Mouse (Mus musculus): ENCODE measurements around the gene Apoa2. TPM values are rescaled to one million over a fixed set of nuclear protein-coding genes. Genes with fewer than 3 reads are reported as not detected.

Gene Apoa2
- 1.9 TPM in 2 replicates for polyA plus RNA-seq (2014; fragmentation: Nextera tagmentation; extraction: Ambion mirVana)

DNA sequence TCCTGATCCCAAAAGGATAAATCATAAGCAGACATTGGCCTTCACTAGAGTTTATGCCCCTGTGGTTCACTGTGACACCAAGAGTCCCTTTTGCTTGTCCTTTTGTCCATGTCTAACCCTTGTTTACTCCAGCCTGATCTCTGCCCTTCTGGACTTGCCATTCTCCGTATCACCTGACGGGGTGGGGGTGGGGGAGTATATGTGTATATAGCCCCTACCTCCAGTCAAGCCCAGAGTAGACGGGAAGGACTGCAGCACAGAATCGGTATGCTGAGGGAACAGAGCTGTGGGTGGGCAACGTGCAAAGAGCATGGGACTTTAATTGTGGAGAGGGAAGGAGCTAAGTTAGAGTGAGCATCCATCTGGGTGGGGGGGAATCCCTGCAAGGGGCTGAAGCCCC is at the start of gene Apoa2:
Apoa2 (plus strand) TSS at position 198 of the 400 bp plus-strand sequence.
- no peak within 1 kb of the TSS for H3K4me3 ChIP-seq (ENCODE audit: low read depth, low read length)
- no peak for DNase-seq (ENCODE audit: low spot score)
- no peak for ATAC-seq (ENCODE audit: low read depth)
- no peaks in the 10 kb centered on the region for H3K9me3 ChIP-seq (ENCODE audit: control insufficient read depth, low read length)
- WGBS = 71% methylated on average over 5 of the region's 5 CpGs
- H3K27me3 ChIP-seq (replicated peaks; ENCODE audit: control insufficient read depth, insufficient read depth, low read length) = no peaks in the 10 kb centered on the region
- H3K4me2 ChIP-seq (ENCODE audit: low read depth, low read length) = no peak within 1 kb of the TSS
- no peak within 1 kb of the TSS for H3K27ac ChIP-seq (replicated peaks; ENCODE audit: low read depth, low read length)
- H3K36me3 ChIP-seq (ENCODE audit: control insufficient read depth, insufficient read depth, low read length) = 0 out of 2 replicates have a peak, but pooled peaks cover 5% of the 10 kb centered on the region
- no peak within 1 kb of the TSS for H3K9ac ChIP-seq (ENCODE audit: low read depth, low read length)
- H3K4me1 ChIP-seq (ENCODE audit: control insufficient read depth, insufficient read depth, low read length) = 0 out of 2 replicates have a peak, but pooled peaks cover 8% of the 10 kb centered on the region

DNA sequence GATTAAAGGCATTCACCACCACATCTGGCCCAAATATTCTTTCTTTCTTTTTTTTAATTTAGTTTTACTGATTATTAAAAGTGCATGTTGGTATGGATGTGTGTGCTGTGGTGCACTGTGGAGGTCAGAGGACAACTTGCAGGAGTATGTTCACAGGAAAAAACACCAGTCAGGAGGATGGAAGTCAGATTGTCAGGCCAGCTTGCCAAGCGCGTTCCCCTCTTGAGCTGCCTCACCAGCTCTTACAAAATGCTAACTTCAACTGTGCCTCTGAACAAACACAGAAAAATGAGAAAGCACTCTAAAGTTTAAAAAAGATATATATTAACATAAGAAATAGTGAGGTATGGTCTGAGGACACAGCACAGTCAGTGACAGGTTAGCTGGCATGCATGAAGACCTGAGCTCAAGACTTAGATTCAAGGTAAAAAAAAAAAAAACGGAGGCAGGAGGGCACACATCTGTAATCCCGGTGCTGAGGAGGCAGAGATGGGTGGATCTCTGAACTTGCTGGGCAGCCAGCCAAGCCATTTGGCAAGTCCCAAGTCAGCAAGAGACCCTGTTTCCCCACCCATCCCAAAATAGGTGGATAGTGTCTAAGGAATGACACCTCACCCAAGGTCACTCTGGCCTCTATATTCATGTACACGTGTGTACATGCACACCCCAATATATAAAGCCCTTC is 45.2 kb upstream of the Apoa2 start:
- Histone ChIP-seq H3K27ac (replicated peaks; ENCODE audit: low read depth, low read length) (no peak overlapping the region), H3K4me2 (ENCODE audit: low read depth, low read length) (no peak overlapping the region), H3K27me3 (replicated peaks; ENCODE audit: control insufficient read depth, insufficient read depth, low read length) (no peaks in the 10 kb centered on the region), H3K9ac (ENCODE audit: low read depth, low read length) (no peak overlapping the region), H3K9me3 (ENCODE audit: control insufficient read depth, low read length) (no peaks in the 10 kb centered on the region), H3K36me3 (ENCODE audit: control insufficient read depth, insufficient read depth, low read length) (no peaks in the 10 kb centered on the region), H3K4me3 (ENCODE audit: low read depth, low read length) (no peak overlapping the region), H3K4me1 (ENCODE audit: control insufficient read depth, insufficient read depth, low read length) (no peaks in the 10 kb centered on the region)
- ATAC-seq (ENCODE audit: low read depth) (no peak), DNase-seq (ENCODE audit: low spot score) (no peak)
- 63% methylated on average over 5 of the region's 5 CpGs for WGBS

DNA sequence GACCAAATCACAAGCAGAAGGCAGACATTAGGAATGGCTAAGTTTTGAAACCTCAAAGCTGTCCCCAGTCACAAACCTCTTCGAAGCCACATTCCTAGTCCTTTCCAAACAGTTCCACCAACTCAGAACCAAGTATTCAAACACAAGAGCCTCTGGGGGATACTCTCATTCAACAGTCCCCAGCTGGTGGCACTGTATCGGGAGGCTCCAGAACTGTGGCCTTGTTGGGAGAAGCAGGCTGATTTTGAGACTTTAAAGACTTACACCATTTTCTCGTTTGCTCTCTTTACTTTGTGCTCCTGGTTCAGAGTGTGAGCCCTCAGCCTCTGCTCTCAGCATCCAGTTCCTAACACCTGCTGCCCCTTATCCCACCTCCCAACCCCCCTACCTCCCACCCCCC is 41.8 kb upstream of the Apoa2 start:
- Histone ChIP-seq H3K9me3 (ENCODE audit: control insufficient read depth, low read length) (no peaks in the 10 kb centered on the region), H3K27ac (replicated peaks; ENCODE audit: low read depth, low read length) (no peak overlapping the region), H3K4me2 (ENCODE audit: low read depth, low read length) (no peak overlapping the region), H3K36me3 (ENCODE audit: control insufficient read depth, insufficient read depth, low read length) (no peaks in the 10 kb centered on the region), H3K9ac (ENCODE audit: low read depth, low read length) (no peak overlapping the region), H3K4me1 (ENCODE audit: control insufficient read depth, insufficient read depth, low read length) (0 out of 2 replicates have a peak, but pooled peaks cover 2% of the 10 kb centered on the region), H3K27me3 (replicated peaks; ENCODE audit: control insufficient read depth, insufficient read depth, low read length) (no peaks in the 10 kb centered on the region), H3K4me3 (ENCODE audit: low read depth, low read length) (no peak overlapping the region)
- DNase-seq (ENCODE audit: low spot score) = no peak
- 84% methylated on average over 3 of the region's 3 CpGs for WGBS
- ATAC-seq (ENCODE audit: low read depth) = no peak

GRCm38 (mm10) chr1:171183620-171184019 is 41.2 kb upstream of the Apoa2 start:
- Histone ChIP-seq H3K4me2 (ENCODE audit: low read depth, low read length) (no peak overlapping the region), H3K27ac (replicated peaks; ENCODE audit: low read depth, low read length) (no peak overlapping the region), H3K36me3 (ENCODE audit: control insufficient read depth, insufficient read depth, low read length) (no peaks in the 10 kb centered on the region), H3K27me3 (replicated peaks; ENCODE audit: control insufficient read depth, insufficient read depth, low read length) (no peaks in the 10 kb centered on the region), H3K9ac (ENCODE audit: low read depth, low read length) (no peak overlapping the region), H3K4me1 (ENCODE audit: control insufficient read depth, insufficient read depth, low read length) (peaks cover 3% of the 10 kb centered on the region; the same call in 1 of the 2 replicates), H3K9me3 (ENCODE audit: control insufficient read depth, low read length) (no peaks in the 10 kb centered on the region), H3K4me3 (ENCODE audit: low read depth, low read length) (no peak overlapping the region)
- ATAC-seq (ENCODE audit: low read depth) = no peak
- WGBS = 43% methylated on average over 3 of the region's 3 CpGs
- peak; percentile 26 for DNase-seq (ENCODE audit: low spot score)

DNA sequence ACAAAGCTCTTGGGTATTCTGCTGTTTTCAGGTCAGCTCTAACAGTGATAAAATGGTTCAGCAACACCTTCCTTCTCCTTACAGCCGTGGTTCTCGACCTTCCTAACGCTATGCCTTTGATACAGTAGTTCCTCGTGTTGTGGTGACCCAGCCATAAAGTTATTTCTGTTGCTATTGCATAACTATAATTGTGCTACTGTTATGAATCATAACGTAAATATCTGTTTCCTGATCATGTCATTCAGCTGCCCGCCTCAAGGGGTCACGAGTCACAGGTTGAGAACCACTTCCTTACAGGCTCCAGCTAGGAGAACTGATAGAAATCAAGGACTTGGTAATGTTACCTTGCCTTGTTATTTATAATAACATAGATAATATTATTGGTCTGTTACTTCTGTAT is 40.5 kb upstream of the Apoa2 start:
- 81% methylated on average over 7 of the region's 7 CpGs for WGBS
- H3K4me1 ChIP-seq (ENCODE audit: control insufficient read depth, insufficient read depth, low read length) = peaks cover 10% of the 10 kb centered on the region; the same call in 1 of the 2 replicates
- H3K4me2 ChIP-seq (ENCODE audit: low read depth, low read length) = no peak overlapping the region
- peak; percentile 9 for DNase-seq (ENCODE audit: low spot score)
- H3K27me3 ChIP-seq (replicated peaks; ENCODE audit: control insufficient read depth, insufficient read depth, low read length) = no peaks in the 10 kb centered on the region
- no peak overlapping the region for H3K27ac ChIP-seq (replicated peaks; ENCODE audit: low read depth, low read length)
- no peak for ATAC-seq (ENCODE audit: low read depth)
- H3K4me3 ChIP-seq (ENCODE audit: low read depth, low read length) = no peak overlapping the region
- H3K36me3 ChIP-seq (ENCODE audit: control insufficient read depth, insufficient read depth, low read length) = no peaks in the 10 kb centered on the region
- no peak overlapping the region for H3K9ac ChIP-seq (ENCODE audit: low read depth, low read length)
- no peaks in the 10 kb centered on the region for H3K9me3 ChIP-seq (ENCODE audit: control insufficient read depth, low read length)

DNA sequence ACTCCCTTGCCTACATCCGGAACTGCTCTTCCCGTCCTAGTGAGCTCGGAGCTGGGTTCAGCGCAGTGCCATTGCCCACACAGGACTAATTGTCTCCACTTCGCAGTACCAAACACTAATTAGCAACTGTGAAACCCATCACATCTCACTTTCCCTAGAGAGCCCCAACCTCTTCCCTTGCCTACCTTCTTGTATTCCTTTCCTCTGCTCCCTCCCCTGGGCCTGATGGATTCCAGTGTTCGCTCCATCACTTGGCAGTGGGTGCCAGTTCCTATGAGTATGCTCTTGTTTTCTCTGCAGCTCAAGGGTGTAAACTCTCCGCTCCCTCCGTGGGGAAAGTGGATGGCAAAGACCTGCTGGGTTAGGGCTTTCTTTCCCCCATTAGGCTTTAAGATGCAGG is 39.2 kb upstream of the Apoa2 start:
- Histone ChIP-seq H3K27me3 (replicated peaks; ENCODE audit: control insufficient read depth, insufficient read depth, low read length) (no peaks in the 10 kb centered on the region; the same call in 1 of the 2 replicates), H3K4me2 (ENCODE audit: low read depth, low read length) (no peak overlapping the region), H3K9ac (ENCODE audit: low read depth, low read length) (no peak overlapping the region), H3K27ac (replicated peaks; ENCODE audit: low read depth, low read length) (no peak overlapping the region), H3K4me3 (ENCODE audit: low read depth, low read length) (no peak overlapping the region), H3K9me3 (ENCODE audit: control insufficient read depth, low read length) (no peaks in the 10 kb centered on the region), H3K4me1 (ENCODE audit: control insufficient read depth, insufficient read depth, low read length) (peaks cover 16% of the 10 kb centered on the region; the same call in 1 of the 2 replicates), H3K36me3 (ENCODE audit: control insufficient read depth, insufficient read depth, low read length) (no peaks in the 10 kb centered on the region)
- 60% methylated on average over 8 of the region's 8 CpGs for WGBS
- DNase-seq (ENCODE audit: low spot score) (peak; percentile 16), ATAC-seq (ENCODE audit: low read depth) (peak; percentile 17; the same call in 1 of the 2 replicates)

DNA sequence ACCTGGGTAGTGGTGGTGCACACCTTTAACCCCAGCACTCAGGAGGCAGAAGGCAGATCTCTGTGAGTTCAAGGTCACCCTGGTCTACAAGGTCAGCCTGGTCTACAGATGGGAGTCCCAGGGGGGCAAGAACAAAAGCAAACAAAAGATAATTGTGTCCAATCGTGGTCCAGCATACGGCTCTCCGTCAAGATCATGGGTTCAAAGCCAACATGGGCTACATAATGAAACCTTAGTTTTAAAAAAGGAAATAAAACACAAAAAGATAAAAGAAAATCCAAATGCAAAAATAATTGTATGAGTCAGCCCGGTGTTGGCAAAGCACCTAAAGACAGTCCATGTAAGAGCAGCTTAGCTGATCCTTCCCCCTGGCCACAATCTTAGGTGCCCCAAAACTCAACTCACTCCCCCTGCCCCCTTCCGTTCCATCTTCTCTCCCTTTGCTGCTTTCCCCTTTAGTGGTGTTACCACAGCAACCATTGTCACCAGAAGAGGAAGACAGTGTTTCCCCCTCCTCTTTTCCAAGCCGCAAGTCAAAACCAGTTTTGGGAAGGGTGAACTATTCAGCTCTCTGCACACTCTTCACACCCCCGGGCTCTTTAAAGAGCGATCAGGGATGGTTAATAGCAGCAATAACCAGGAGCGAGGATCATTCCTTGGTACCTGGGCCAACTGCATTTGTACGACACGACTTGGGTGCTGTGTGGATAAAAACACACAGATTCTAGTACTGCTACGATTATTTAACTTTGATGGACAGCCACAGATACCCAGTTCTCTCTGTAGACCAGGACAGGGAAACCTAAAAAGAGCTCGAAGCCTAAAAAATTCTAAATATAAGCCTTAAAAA is 36.8 kb upstream of the Apoa2 start:
- ATAC-seq (ENCODE audit: low read depth) = no peak
- WGBS = 55% methylated on average over 13 of the region's 13 CpGs
- H3K4me2 ChIP-seq (ENCODE audit: low read depth, low read length) = no peak overlapping the region
- no peak overlapping the region for H3K4me3 ChIP-seq (ENCODE audit: low read depth, low read length)
- DNase-seq (ENCODE audit: low spot score) = peak; percentile 5
- H3K4me1 ChIP-seq (ENCODE audit: control insufficient read depth, insufficient read depth, low read length) = peaks cover 22% of the 10 kb centered on the region; the same call in 1 of the 2 replicates
- H3K9me3 ChIP-seq (ENCODE audit: control insufficient read depth, low read length) = no peaks in the 10 kb centered on the region
- H3K9ac ChIP-seq (ENCODE audit: low read depth, low read length) = no peak overlapping the region
- peaks cover 17% of the 10 kb centered on the region for H3K27me3 ChIP-seq (replicated peaks; ENCODE audit: control insufficient read depth, insufficient read depth, low read length)
- no peaks in the 10 kb centered on the region for H3K36me3 ChIP-seq (ENCODE audit: control insufficient read depth, insufficient read depth, low read length)
- no peak overlapping the region for H3K27ac ChIP-seq (replicated peaks; ENCODE audit: low read depth, low read length)

DNA sequence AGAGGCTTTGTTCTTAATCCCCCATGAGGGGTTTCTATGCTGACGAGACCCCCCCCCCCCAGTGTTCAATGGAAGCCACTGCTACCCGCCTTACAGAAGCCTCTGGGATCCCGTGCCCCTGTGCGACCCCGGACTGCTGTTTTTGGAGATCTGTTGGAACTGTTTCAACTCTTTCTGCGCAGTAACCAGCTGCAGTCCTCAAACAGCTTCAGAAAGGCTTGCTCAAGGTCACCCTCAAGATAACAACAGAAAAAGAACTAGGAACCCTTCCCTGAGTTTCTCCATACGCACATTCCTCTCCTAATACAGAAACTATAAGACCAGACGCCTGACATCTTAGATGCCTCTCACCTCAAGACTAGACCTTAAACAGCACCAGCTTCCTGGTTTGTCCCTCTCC is 35.8 kb upstream of the Apoa2 start:
- peak overlapping the region; percentile 26; the same call in 1 of the 2 replicates for H3K4me2 ChIP-seq (ENCODE audit: low read depth, low read length)
- peak; percentile 42 for DNase-seq (ENCODE audit: low spot score)
- WGBS = 13% methylated on average over 8 of the region's 8 CpGs
- peaks cover 24% of the 10 kb centered on the region for H3K27me3 ChIP-seq (replicated peaks; ENCODE audit: control insufficient read depth, insufficient read depth, low read length)
- no peak; the same call in 1 of the 2 replicates for ATAC-seq (ENCODE audit: low read depth)
- no peak overlapping the region for H3K4me3 ChIP-seq (ENCODE audit: low read depth, low read length)
- H3K4me1 ChIP-seq (ENCODE audit: control insufficient read depth, insufficient read depth, low read length) = peaks cover 31% of the 10 kb centered on the region; the same call in 1 of the 2 replicates
- no peak overlapping the region for H3K9ac ChIP-seq (ENCODE audit: low read depth, low read length)
- H3K27ac ChIP-seq (replicated peaks; ENCODE audit: low read depth, low read length) = peak overlapping the region; percentile 48; the same call in 1 of the 2 replicates
- H3K36me3 ChIP-seq (ENCODE audit: control insufficient read depth, insufficient read depth, low read length) = no peaks in the 10 kb centered on the region
- no peaks in the 10 kb centered on the region for H3K9me3 ChIP-seq (ENCODE audit: control insufficient read depth, low read length)

Data from embryonic facial prominence, embryonic 14.5 days (tissue).